Mouse (Mus musculus) embryonic fibroblast, embryonic 13.5 days (primary cell): ENCODE measurements at regions not wholly inside any gene's neighbourhood (a gene's known extent, or its start where the extent isn't known, plus 50 kb on each side); places are given as distances from the start of the nearest gene placed in this dataset.

Source experiments
- H3K27ac ChIP-seq: 2 replicates; pipeline ENCODE4 v1.5.1; 2012; ENCODE audit warnings: low read length, control low read depth, inconsistent platforms; ENCODE audit not compliant: insufficient read depth
- H3K4me1 ChIP-seq: 2 replicates; pipeline ENCODE4 v1.6.1; 2011; ENCODE audit warnings: low read length; ENCODE audit not compliant: control insufficient read depth, insufficient read depth
- H3K4me3 ChIP-seq: 2 replicates; pipeline ENCODE4 v1.5.1; 2011; ENCODE audit warnings: mild to moderate bottlenecking, control low read depth, low read length; ENCODE audit not compliant: insufficient read depth
- CTCF ChIP-seq: IDR thresholded peaks from 2 replicates; pipeline ENCODE4 v1.5.1; 2011; ENCODE audit warnings: mild to moderate bottlenecking, control low read depth, low read length, moderate library complexity, borderline replicate concordance; ENCODE audit not compliant: insufficient read depth
- POLR2A ChIP-seq: IDR thresholded peaks from 2 replicates; pipeline ENCODE4 v1.6.1; 2011; ENCODE audit warnings: low read depth, mild to moderate bottlenecking, control low read depth, low read length, moderate library complexity

GRCm38 (mm10) chr10:30132243-30132642 is 68.1 kb downstream of the Cenpw start:
- no peaks in the 10 kb centered on the region for H3K4me1 ChIP-seq
- no peak overlapping the region for H3K4me3 ChIP-seq
- TF ChIP-seq POLR2A = no peak
- no peak for TF ChIP-seq CTCF
- H3K27ac ChIP-seq = no peak overlapping the region

DNA sequence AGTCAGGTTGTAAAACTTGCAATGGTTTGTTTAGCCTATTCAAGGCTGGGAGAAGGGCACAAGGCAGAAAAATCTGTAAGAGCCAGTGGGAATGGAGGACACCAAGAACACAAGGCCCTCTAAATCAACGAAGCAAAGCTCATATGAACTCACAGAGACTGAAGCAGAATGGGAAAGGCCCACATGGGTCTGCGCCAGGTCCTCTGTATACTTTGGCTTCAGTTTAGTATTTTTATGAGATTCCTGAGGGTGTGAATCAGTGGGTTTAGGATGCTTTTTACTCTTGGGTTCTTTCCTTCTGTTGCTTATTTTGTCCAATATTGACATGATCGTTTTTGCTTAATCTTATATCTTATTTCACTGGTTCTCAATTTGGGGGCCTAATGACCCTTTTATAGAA is 90.0 kb downstream of the Cenpw start:
- no peak overlapping the region for H3K4me3 ChIP-seq
- 0 out of 2 replicates have a peak, but pooled peaks cover 4% of the 10 kb centered on the region for H3K4me1 ChIP-seq
- H3K27ac ChIP-seq = no peak overlapping the region
- no peak for TF ChIP-seq POLR2A
- TF ChIP-seq CTCF = no peak

DNA sequence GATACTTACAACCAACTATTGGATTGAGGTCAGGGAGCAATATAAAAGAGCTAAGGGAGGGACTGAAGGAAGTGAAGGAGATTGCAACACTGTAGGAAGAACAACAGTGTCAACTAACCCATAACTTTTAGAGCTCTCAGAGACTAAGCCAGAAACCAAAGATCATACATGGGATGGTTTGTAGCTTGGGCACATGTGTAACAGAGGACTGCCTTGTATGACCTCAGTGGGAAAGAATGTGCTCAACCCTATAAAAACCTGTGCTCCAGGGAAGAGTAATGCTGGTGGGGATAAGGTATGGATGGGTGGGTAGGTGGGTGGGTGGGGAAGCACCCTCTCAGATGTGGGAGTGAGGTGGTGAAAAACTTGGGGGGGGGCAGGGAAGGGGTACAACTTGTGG is 97.9 kb downstream of the Cenpw start:
- H3K27ac ChIP-seq = no peak overlapping the region
- no peaks in the 10 kb centered on the region for H3K4me1 ChIP-seq
- TF ChIP-seq POLR2A (no peak), CTCF (no peak)
- H3K4me3 ChIP-seq = no peak overlapping the region

GRCm38 (mm10) chr10:30094603-30095002 is 105.8 kb downstream of the Cenpw start:
- Histone ChIP-seq H3K4me3 (no peak overlapping the region), H3K4me1 (no peaks in the 10 kb centered on the region), H3K27ac (no peak overlapping the region)
- TF ChIP-seq CTCF (no peak), POLR2A (no peak)

- Histone ChIP-seq H3K4me3 (no peak overlapping the region), H3K4me1 (no peaks in the 10 kb centered on the region; the same call in 1 of the 2 replicates), H3K27ac (no peak overlapping the region)
- TF ChIP-seq POLR2A = no peak
- TF ChIP-seq CTCF = no peak
Measured at GRCm38 (mm10) chr10:30091549-30091948, 108.8 kb downstream of the Cenpw start.

GRCm38 (mm10) chr10:30089406-30089805 is 111.0 kb downstream of the Cenpw start:
- Histone ChIP-seq H3K4me3 (no peak overlapping the region), H3K4me1 (no peaks in the 10 kb centered on the region; the same call in 1 of the 2 replicates), H3K27ac (no peak overlapping the region)
- TF ChIP-seq POLR2A = no peak
- TF ChIP-seq CTCF = peak; percentile 55; the same call in 1 of the 2 replicates

- TF ChIP-seq CTCF (no peak), POLR2A (no peak)
- no peak overlapping the region for H3K27ac ChIP-seq
- no peaks in the 10 kb centered on the region; the same call in 1 of the 2 replicates for H3K4me1 ChIP-seq
- no peak overlapping the region for H3K4me3 ChIP-seq
Measured at GRCm38 (mm10) chr10:30085059-30085458, 115.3 kb downstream of the Cenpw start.

DNA sequence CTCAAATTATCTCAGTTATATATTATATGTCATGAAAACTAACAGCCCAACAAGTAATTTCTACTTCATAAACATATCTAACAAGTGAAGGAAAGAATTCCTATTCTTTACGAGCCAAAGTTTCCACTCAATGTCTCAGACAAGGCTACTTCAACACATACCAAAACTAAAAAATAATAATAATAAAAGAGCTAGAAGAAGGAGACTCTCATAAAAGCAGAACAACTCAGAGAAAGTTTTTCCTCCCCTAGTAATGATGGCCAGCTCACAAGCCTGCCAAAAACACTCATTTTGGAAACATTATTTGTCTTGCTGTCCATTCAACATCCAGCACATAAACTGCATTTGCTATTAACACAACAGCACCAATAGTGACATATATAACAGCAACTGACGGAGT is 133.7 kb downstream of the Cenpw start:
- Histone ChIP-seq H3K27ac (no peak overlapping the region), H3K4me1 (no peaks in the 10 kb centered on the region), H3K4me3 (no peak overlapping the region)
- TF ChIP-seq CTCF = no peak
- no peak for TF ChIP-seq POLR2A

DNA sequence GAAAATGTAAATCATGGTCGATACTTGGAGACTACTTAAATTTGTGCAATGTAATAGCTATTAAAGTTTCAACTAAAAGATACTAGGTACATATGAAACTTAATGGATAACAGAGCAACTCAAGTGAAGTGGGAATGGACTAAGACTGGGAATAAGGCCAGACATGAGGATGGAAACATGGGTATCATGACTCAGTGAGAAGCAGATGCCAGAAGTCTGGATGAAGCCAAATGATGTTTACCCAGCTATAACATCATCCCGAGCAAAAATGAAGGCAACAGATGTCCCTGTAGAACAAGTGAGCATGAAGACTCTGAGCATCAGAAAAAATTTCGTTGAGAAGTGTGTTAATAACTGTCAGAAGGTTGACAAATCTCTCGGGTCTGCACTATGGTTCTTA is 169.7 kb downstream of the Cenpw start:
- Histone ChIP-seq H3K4me3 (no peak overlapping the region), H3K27ac (no peak overlapping the region), H3K4me1 (no peaks in the 10 kb centered on the region)
- TF ChIP-seq CTCF (no peak), POLR2A (no peak)

- no peak overlapping the region for H3K4me3 ChIP-seq
- H3K4me1 ChIP-seq = peaks cover 2% of the 10 kb centered on the region; the same call in 1 of the 2 replicates
- H3K27ac ChIP-seq = peak overlapping the region; percentile 62; the same call in 1 of the 2 replicates
- TF ChIP-seq CTCF (no peak), POLR2A (no peak)
Measured at GRCm38 (mm10) chr10:30002950-30003636, 197.3 kb downstream of the Cenpw start.
